Mouse (Mus musculus): ENCODE data around the gene Gli1.

DNA sequence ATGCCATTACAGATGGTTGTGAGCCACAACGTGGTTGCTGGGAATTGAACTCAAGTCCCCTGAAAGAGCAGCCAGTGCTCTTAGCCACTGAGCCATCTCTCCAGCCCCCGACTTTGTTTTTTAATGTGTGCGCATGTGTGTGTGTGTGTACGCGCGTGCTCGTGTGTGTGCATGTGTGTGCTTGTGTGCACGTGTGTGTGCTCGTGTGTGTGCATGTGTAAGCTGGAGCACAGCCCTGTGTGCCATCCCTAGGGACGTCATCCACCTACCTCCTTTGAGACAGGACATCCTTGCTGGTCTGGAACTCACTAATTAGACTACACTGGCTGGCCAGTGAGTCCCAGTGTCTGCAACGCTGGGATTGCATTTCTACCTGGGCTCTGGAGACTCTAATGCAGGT is 11.0 kb upstream of the Gli1 start:
- TF ChIP-seq CTCF (IDR thresholded peaks at IDR 0.05; ENCODE audit: insufficient read depth, low read depth, low read length) = no peak
- TF ChIP-seq POLR2A (IDR thresholded peaks at IDR 0.05; ENCODE audit: insufficient read depth, low read depth, low read length) = no peak
